Mouse (Mus musculus) ES-E14 (cell line): ENCODE results near the gene Cpxm1.

ENCODE experiments used
- CHD2 ChIP-seq: IDR thresholded peaks from 2 replicates; pipeline ENCODE4 v1.6.1; 2014; ENCODE audit warnings: mild to moderate bottlenecking, low read depth, low read length, inconsistent platforms
- HCFC1 ChIP-seq: IDR thresholded peaks from 2 replicates; pipeline ENCODE4 v1.6.1; 2012; ENCODE audit warnings: low read length, inconsistent platforms, borderline replicate concordance; ENCODE audit not compliant: insufficient read depth
- MAFK ChIP-seq: IDR thresholded peaks from 2 replicates; pipeline ENCODE4 v1.6.1; 2014; ENCODE audit warnings: mild to moderate bottlenecking, low read depth, low read length, inconsistent platforms; ENCODE audit not compliant: insufficient read depth
- ZC3H11A ChIP-seq: IDR thresholded peaks from 2 replicates; pipeline ENCODE4 v1.6.1; 2012; ENCODE audit warnings: low read depth, mild to moderate bottlenecking, inconsistent platforms, low read length, borderline replicate concordance
- ZNF384 ChIP-seq: IDR thresholded peaks from 2 replicates; pipeline ENCODE4 v1.6.1; 2012; ENCODE audit warnings: low read depth, low read length, inconsistent platforms

GRCm38 (mm10) chr2:130425112-130425511 lies 27.7 kb upstream of the Cpxm1 start:
- TF ChIP-seq ZNF384 (no peak), CHD2 (no peak), ZC3H11A (no peak), HCFC1 (no peak), MAFK (no peak)
